Mouse (Mus musculus) cerebellum, postnatal 4 days (tissue): ENCODE measurements around the gene Mad2l2.
"Not testable (repeated sequence)": the region's sequence is repeated elsewhere in the genome, so short reads cannot be mapped to it uniquely, and the experiment has no call there.

Experiments
- DNase-seq, 2 experiments: peaks; one replicate each; pipeline ENCODE4 v3.0.0; 2022; ENCODE audit warnings: low spot score in 2 of 2, mixed read lengths in 1 of 2

The Mad2l2 gene

GRCm38 (mm10) chr4:148107621-148108291 is 22.4 kb upstream of the Mad2l2 start:
- DNase-seq: peak in 1 of 2 experiments; percentile 50

- DNase-seq: peak in 1 of 2 experiments; percentile 25
These were observed 21.6 kb upstream of the Mad2l2 start for GRCm38 (mm10) chr4:148108565-148109100.

GRCm38 (mm10) chr4:148109215-148109614 is 21.0 kb upstream of the Mad2l2 start:
- DNase-seq: no peak

- DNase-seq: no peak
These were observed 17.7 kb upstream of the Mad2l2 start for GRCm38 (mm10) chr4:148112519-148112918.

- peak; percentile 88 to 92 for DNase-seq
These were observed 15.3 kb upstream of the Mad2l2 start for GRCm38 (mm10) chr4:148114758-148115391.

GRCm38 (mm10) chr4:148115467-148115866 is 14.7 kb upstream of the Mad2l2 start:
- DNase-seq: no peak

GRCm38 (mm10) chr4:148116657-148117056 is 13.5 kb upstream of the Mad2l2 start:
- DNase-seq: no peak

GRCm38 (mm10) chr4:148117392-148117791 is 12.8 kb upstream of the Mad2l2 start:
- DNase-seq: no peak

- DNase-seq: not testable (repeated sequence)
These were observed 10.6 kb upstream of the Mad2l2 start for GRCm38 (mm10) chr4:148119578-148119977.

- DNase-seq: no peak
These were observed 9.6 kb upstream of the Mad2l2 start for GRCm38 (mm10) chr4:148120555-148120954.

- DNase-seq: peak; percentile 85 to 96
These were observed 8.8 kb upstream of the Mad2l2 start for GRCm38 (mm10) chr4:148121362-148121761.

- DNase-seq: peak in 1 of 2 experiments; percentile 67
These were observed 8.0 kb upstream of the Mad2l2 start for GRCm38 (mm10) chr4:148121982-148122693.

GRCm38 (mm10) chr4:148122694-148123066 is 7.5 kb upstream of the Mad2l2 start:
- no peak for DNase-seq

- DNase-seq: no peak
These were observed 1.9 kb upstream of the Mad2l2 start for GRCm38 (mm10) chr4:148128241-148128640.

- DNase-seq: no peak
These were observed 1.5 kb upstream of the Mad2l2 start for GRCm38 (mm10) chr4:148128672-148129071.

GRCm38 (mm10) chr4:148130561-148131413 is 603 bp downstream of the Mad2l2 start, which contains the start of gene Draxin:
TSS of gene Draxin (minus strand) at chr4:148130698.
- peak in 1 of 2 experiments; percentile 81 for DNase-seq

GRCm38 (mm10) chr4:148131497-148132081 is 1.4 kb downstream of the Mad2l2 start:
- DNase-seq: peak in 1 of 2 experiments; percentile 50

GRCm38 (mm10) chr4:148134988-148135387 is 4.8 kb downstream of the Mad2l2 start:
- DNase-seq: no peak

- no peak for DNase-seq
These were observed 7.3 kb downstream of the Mad2l2 start for GRCm38 (mm10) chr4:148137503-148137902.

- DNase-seq: no peak
These were observed 9.5 kb downstream of the Mad2l2 start for GRCm38 (mm10) chr4:148139767-148140097.
